Mouse (Mus musculus): ENCODE results near the gene Rab36. TPM values are rescaled to one million over a fixed set of nuclear protein-coding genes. Genes with fewer than 3 reads are reported as not detected.

Rab36 gene
- polyA plus RNA-seq, 1 experiment from 2014 or later, result 11.3 TPM

GRCm38 (mm10) chr10:75048711-75049110, 11.9 kb downstream of the Rab36 start:
- Histone ChIP-seq H3K4me3 (no peak overlapping the region), H3K27me3 (no peaks in the 10 kb centered on the region), H3K36me3 (ENCODE audit: poor library complexity, severe bottlenecking) (peaks cover 7% of the 10 kb centered on the region; the same call in 1 of the 2 replicates), H3K9ac (no peak overlapping the region), H3K9me3 (replicated peaks) (no peaks in the 10 kb centered on the region), H3K27ac (no peak overlapping the region), H3K4me2 (no peak overlapping the region), H3K4me1 (no peaks in the 10 kb centered on the region)
- 96% methylated on average over 7 of the region's 7 CpGs for WGBS
- no peak for ATAC-seq

- 91% methylated on average over 21 of the region's 21 CpGs for WGBS
- H3K4me1 ChIP-seq, result peaks cover 9% of the 10 kb centered on the region
- H3K9ac ChIP-seq, result no peak overlapping the region
- H3K4me3 ChIP-seq, result no peak overlapping the region
- H3K27me3 ChIP-seq, result no peaks in the 10 kb centered on the region
- no peaks in the 10 kb centered on the region for H3K36me3 ChIP-seq (ENCODE audit: poor library complexity, severe bottlenecking)
- no peak overlapping the region for H3K4me2 ChIP-seq
- no peaks in the 10 kb centered on the region for H3K9me3 ChIP-seq (replicated peaks)
- no peak for ATAC-seq
- H3K27ac ChIP-seq, result no peak overlapping the region
These were observed 14.7 kb downstream of the Rab36 start for GRCm38 (mm10) chr10:75051364-75052074.

- Histone ChIP-seq H3K4me1 (peaks cover 13% of the 10 kb centered on the region), H3K9me3 (replicated peaks) (no peaks in the 10 kb centered on the region), H3K4me3 (no peak overlapping the region), H3K27me3 (no peaks in the 10 kb centered on the region), H3K27ac (no peak overlapping the region), H3K4me2 (no peak overlapping the region), H3K9ac (no peak overlapping the region), H3K36me3 (ENCODE audit: poor library complexity, severe bottlenecking) (no peaks in the 10 kb centered on the region)
- WGBS, result 86% methylated on average over 8 of the region's 8 CpGs
- no peak for ATAC-seq
These were observed 16.0 kb downstream of the Rab36 start for GRCm38 (mm10) chr10:75052902-75053301.

- no peak overlapping the region for H3K4me3 ChIP-seq
- H3K4me2 ChIP-seq, result no peak overlapping the region
- H3K27ac ChIP-seq, result no peak overlapping the region
- H3K4me1 ChIP-seq, result peaks cover 15% of the 10 kb centered on the region
- no peak for ATAC-seq
- no peak overlapping the region for H3K9ac ChIP-seq
- H3K9me3 ChIP-seq (replicated peaks), result no peaks in the 10 kb centered on the region
- H3K36me3 ChIP-seq (ENCODE audit: poor library complexity, severe bottlenecking), result no peaks in the 10 kb centered on the region
- no peaks in the 10 kb centered on the region for H3K27me3 ChIP-seq
- 91% methylated on average over 4 of the region's 4 CpGs for WGBS
These were observed 16.8 kb downstream of the Rab36 start for GRCm38 (mm10) chr10:75053655-75054054.

- Histone ChIP-seq H3K4me3 (no peak overlapping the region), H3K4me2 (no peak overlapping the region), H3K9ac (no peak overlapping the region), H3K36me3 (ENCODE audit: poor library complexity, severe bottlenecking) (no peaks in the 10 kb centered on the region), H3K4me1 (peaks cover 18% of the 10 kb centered on the region), H3K27ac (no peak overlapping the region), H3K9me3 (replicated peaks) (no peaks in the 10 kb centered on the region), H3K27me3 (no peaks in the 10 kb centered on the region)
- 84% methylated on average over 6 of the region's 6 CpGs for WGBS
- no peak for ATAC-seq
These were observed 17.3 kb downstream of the Rab36 start for GRCm38 (mm10) chr10:75054125-75054524.

GRCm38 (mm10) chr10:75055672-75056071, 18.8 kb downstream of the Rab36 start:
- H3K27ac ChIP-seq, result no peak overlapping the region

GRCm38 (mm10) chr10:75056255-75056654, 19.4 kb downstream of the Rab36 start:
- H3K36me3 ChIP-seq (ENCODE audit: poor library complexity, severe bottlenecking), result no peaks in the 10 kb centered on the region
- 4% methylated on average over 4 of the region's 4 CpGs for WGBS
- ATAC-seq, result no peak
- peak overlapping the region; percentile 20; the same call in 1 of the 2 replicates for H3K27ac ChIP-seq
- H3K4me1 ChIP-seq, result peaks cover 28% of the 10 kb centered on the region
- H3K4me2 ChIP-seq, result no peak overlapping the region
- no peak overlapping the region; the same call in 1 of the 2 replicates for H3K9ac ChIP-seq
- no peaks in the 10 kb centered on the region for H3K27me3 ChIP-seq
- H3K9me3 ChIP-seq (replicated peaks), result no peaks in the 10 kb centered on the region
- no peak overlapping the region for H3K4me3 ChIP-seq

More at GRCm38 (mm10) chr10:75055672-75056071, 18.8 kb downstream of the Rab36 start:
- Histone ChIP-seq H3K4me2 (no peak overlapping the region), H3K4me1 (peaks cover 27% of the 10 kb centered on the region), H3K4me3 (no peak overlapping the region), H3K9me3 (replicated peaks) (no peaks in the 10 kb centered on the region), H3K9ac (no peak overlapping the region; the same call in 1 of the 2 replicates), H3K27me3 (no peaks in the 10 kb centered on the region), H3K36me3 (ENCODE audit: poor library complexity, severe bottlenecking) (no peaks in the 10 kb centered on the region)
- no peak for ATAC-seq
- WGBS, result 69% methylated on average over 5 of the region's 5 CpGs

- WGBS, result 85% methylated on average over 8 of the region's 8 CpGs
- no peak overlapping the region for H3K9ac ChIP-seq
- H3K4me2 ChIP-seq, result no peak overlapping the region
- H3K27me3 ChIP-seq, result no peaks in the 10 kb centered on the region
- no peaks in the 10 kb centered on the region for H3K36me3 ChIP-seq (ENCODE audit: poor library complexity, severe bottlenecking)
- no peak for ATAC-seq
- H3K9me3 ChIP-seq (replicated peaks), result no peaks in the 10 kb centered on the region
- peaks cover 48% of the 10 kb centered on the region for H3K4me1 ChIP-seq
- H3K4me3 ChIP-seq, result no peak overlapping the region
- H3K27ac ChIP-seq, result no peak overlapping the region
These were observed 21.5 kb downstream of the Rab36 start for GRCm38 (mm10) chr10:75058336-75058735.

GRCm38 (mm10) chr10:75058761-75059395, 22.0 kb downstream of the Rab36 start:
- no peaks in the 10 kb centered on the region for H3K27me3 ChIP-seq
- ATAC-seq, result no peak
- no peaks in the 10 kb centered on the region for H3K36me3 ChIP-seq (ENCODE audit: poor library complexity, severe bottlenecking)
- 12% methylated on average over 9 of the region's 9 CpGs for WGBS
- H3K4me2 ChIP-seq, result peak overlapping the region; percentile 95; the same call in 1 of the 2 replicates
- no peaks in the 10 kb centered on the region for H3K9me3 ChIP-seq (replicated peaks)
- H3K9ac ChIP-seq, result no peak overlapping the region
- H3K4me3 ChIP-seq, result no peak overlapping the region
- no peak overlapping the region for H3K27ac ChIP-seq
- H3K4me1 ChIP-seq, result peaks cover 54% of the 10 kb centered on the region

- Histone ChIP-seq H3K27me3 (no peaks in the 10 kb centered on the region), H3K4me2 (peak overlapping the region; percentile 95), H3K4me3 (peak overlapping the region; percentile 90; the same call in 1 of the 2 replicates), H3K27ac (no peak overlapping the region), H3K9ac (no peak overlapping the region), H3K9me3 (replicated peaks) (no peaks in the 10 kb centered on the region), H3K36me3 (ENCODE audit: poor library complexity, severe bottlenecking) (peaks cover 1% of the 10 kb centered on the region; the same call in 1 of the 2 replicates), H3K4me1 (peaks cover 59% of the 10 kb centered on the region)
- ATAC-seq, result peak; percentile 28
- under 1% methylated on average over 11 of the region's 11 CpGs for WGBS
These were observed 22.5 kb downstream of the Rab36 start for GRCm38 (mm10) chr10:75059396-75059795.

GRCm38 (mm10) chr10:75060217-75060842, 23.5 kb downstream of the Rab36 start, which contains the start of gene Bcr:
TSS of gene Bcr (plus strand) at chr10:75060592.
- peak within 1 kb of the TSS; percentile 82 for H3K27ac ChIP-seq
- H3K9me3 ChIP-seq (replicated peaks), result no peaks in the 10 kb centered on the region
- H3K4me2 ChIP-seq, result peak within 1 kb of the TSS; percentile 95
- ATAC-seq, result peak; percentile 90
- H3K9ac ChIP-seq, result peak within 1 kb of the TSS; percentile 90
- H3K27me3 ChIP-seq, result no peaks in the 10 kb centered on the region
- peak within 1 kb of the TSS; percentile 90 for H3K4me3 ChIP-seq
- 0% methylated on average over 26 of the region's 73 CpGs for WGBS
- peaks cover 68% of the 10 kb centered on the region for H3K4me1 ChIP-seq
- H3K36me3 ChIP-seq (ENCODE audit: poor library complexity, severe bottlenecking), result peaks cover 7% of the 10 kb centered on the region; the same call in 1 of the 2 replicates

- Histone ChIP-seq H3K9me3 (replicated peaks) (no peaks in the 10 kb centered on the region), H3K27ac (peak overlapping the region; percentile 82), H3K4me2 (peak overlapping the region; percentile 95), H3K9ac (peak overlapping the region; percentile 90), H3K4me3 (peak overlapping the region; percentile 90), H3K4me1 (peaks cover 71% of the 10 kb centered on the region), H3K27me3 (no peaks in the 10 kb centered on the region), H3K36me3 (ENCODE audit: poor library complexity, severe bottlenecking) (peaks cover 11% of the 10 kb centered on the region; the same call in 1 of the 2 replicates)
- ATAC-seq, result peak; percentile 51
- WGBS, result under 1% methylated on average over 36 of the region's 48 CpGs
These were observed 24.0 kb downstream of the Rab36 start for GRCm38 (mm10) chr10:75060843-75061235.
